Mouse (Mus musculus) heart, embryonic 15.5 days (tissue): ENCODE measurements around the gene Rbfox1. TPM values are rescaled to one million over a fixed set of nuclear protein-coding genes. Genes with fewer than 3 reads are reported as not detected.

Source experiments
- ATAC-seq: fragments of 200-750 bp; cut with Nextera tagmentation; replicated peaks from 2 replicates; pipeline ENCODE4 v1.8.0; 2017; ENCODE audit warnings: low read depth, moderate TSS enrichment; ENCODE audit not compliant: insufficient number of reproducible peaks, insufficient read depth, low FRiP score
- H3K27ac ChIP-seq: fragments of 300-500 bp; sonication (generic); 2 replicates; pipeline ENCODE4 v1.5.1; 2015; ENCODE audit warnings: mild to moderate bottlenecking, inconsistent platforms
- H3K27me3 ChIP-seq: fragments of 300-500 bp; sonication (generic); 2 replicates; pipeline ENCODE4 v1.6.1; 2015; ENCODE audit warnings: inconsistent platforms
- H3K36me3 ChIP-seq: fragments of 300-500 bp; sonication (generic); 2 replicates; pipeline ENCODE4 v1.6.1; 2015; ENCODE audit warnings: mild to moderate bottlenecking, inconsistent platforms
- H3K4me1 ChIP-seq: fragments of 300-500 bp; sonication (generic); replicated peaks from 2 replicates; pipeline ENCODE4 v1.6.1; 2015; ENCODE audit warnings: inconsistent platforms
- H3K4me2 ChIP-seq: fragments of 300-500 bp; sonication (generic); 2 replicates; pipeline ENCODE4 v1.6.1; 2015; ENCODE audit warnings: inconsistent platforms, mild to moderate bottlenecking, moderate library complexity
- H3K4me3 ChIP-seq: fragments of 300-500 bp; sonication (generic); 2 replicates; pipeline ENCODE4 v1.5.1; 2015; ENCODE audit warnings: mild to moderate bottlenecking, inconsistent platforms
- H3K9ac ChIP-seq: fragments of 300-500 bp; sonication (generic); 2 replicates; pipeline ENCODE4 v1.6.1; 2015; ENCODE audit warnings: mild to moderate bottlenecking, inconsistent platforms
- H3K9me3 ChIP-seq: fragments of 300-500 bp; sonication (generic); replicated peaks from 2 replicates; pipeline ENCODE4 v1.6.1; 2016; ENCODE audit warnings: inconsistent platforms
- WGBS: fragments of 180-500 bp; shearing (Covaris S2); methylation state at CpG from one replicate; pipeline ENCODE4 v1.1.7; 2015; ENCODE audit warnings: mixed read lengths; 5-methylcytosine and 5-hydroxymethylcytosine counted together
- polyA plus RNA-seq: library from polyadenylated mRNA; unstranded; fragments of >200 nt; fragmentation: Nextera tagmentation; extraction: Ambion mirVana; gene quantifications from 2 replicates; pipeline ENCODE4 v1.2.1, GENCODE M21; 2015

The Rbfox1 gene
- polyA plus RNA-seq, 1 experiment from 2014 or later = 4.9 TPM

GRCm38 (mm10) chr16:7051991-7052390, 1166.8 kb downstream of the Rbfox1 start:
- no peak overlapping the region for H3K4me2 ChIP-seq
- H3K4me3 ChIP-seq = no peak overlapping the region
- ATAC-seq = no peak
- 0 out of 2 replicates have a peak, but pooled peaks cover 3% of the 10 kb centered on the region for H3K27me3 ChIP-seq
- H3K4me1 ChIP-seq = peaks cover 6% of the 10 kb centered on the region
- H3K27ac ChIP-seq = no peak overlapping the region
- no peaks in the 10 kb centered on the region for H3K9me3 ChIP-seq
- no peaks in the 10 kb centered on the region for H3K36me3 ChIP-seq
- no peak overlapping the region for H3K9ac ChIP-seq
- WGBS = 68% methylated on average over 9 of the region's 9 CpGs

DNA sequence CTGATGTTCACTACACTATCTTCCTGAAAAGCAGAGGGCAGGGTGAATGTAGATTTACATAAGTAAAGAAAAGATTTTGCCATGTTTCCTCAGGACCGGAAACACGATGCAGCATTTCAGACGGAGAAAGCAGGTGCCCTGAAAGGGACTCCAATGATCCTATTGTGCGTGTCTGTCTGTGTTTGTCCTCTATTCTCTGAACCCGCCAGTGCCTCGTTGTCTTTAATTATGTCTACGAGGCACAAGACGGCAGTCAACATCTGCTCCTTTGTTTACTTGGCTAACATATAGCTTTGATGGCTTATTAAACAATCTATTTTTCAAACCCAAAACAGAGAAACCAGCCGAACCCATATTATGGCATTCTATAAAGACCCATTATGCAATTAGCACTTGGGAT, 1167.3 kb downstream of the Rbfox1 start:
- Histone ChIP-seq H3K4me1 (peaks cover 6% of the 10 kb centered on the region), H3K36me3 (no peaks in the 10 kb centered on the region), H3K4me2 (no peak overlapping the region), H3K4me3 (no peak overlapping the region), H3K27ac (no peak overlapping the region), H3K9ac (no peak overlapping the region), H3K9me3 (no peaks in the 10 kb centered on the region), H3K27me3 (0 out of 2 replicates have a peak, but pooled peaks cover 3% of the 10 kb centered on the region)
- WGBS = 70% methylated on average over 9 of the region's 9 CpGs
- no peak for ATAC-seq

- H3K4me3 ChIP-seq = no peak overlapping the region
- H3K27me3 ChIP-seq = no peaks in the 10 kb centered on the region
- no peaks in the 10 kb centered on the region for H3K9me3 ChIP-seq
- no peak overlapping the region for H3K4me2 ChIP-seq
- no peak overlapping the region for H3K27ac ChIP-seq
- H3K36me3 ChIP-seq = no peaks in the 10 kb centered on the region
- peaks cover 2% of the 10 kb centered on the region; the same call in 1 of the 2 replicates for H3K4me1 ChIP-seq
- 47% methylated on average over 3 of the region's 3 CpGs for WGBS
- H3K9ac ChIP-seq = no peak overlapping the region
- ATAC-seq = no peak
These were observed 1172.6 kb downstream of the Rbfox1 start for GRCm38 (mm10) chr16:7057789-7058188.

GRCm38 (mm10) chr16:7058556-7058955, 1173.4 kb downstream of the Rbfox1 start:
- H3K4me3 ChIP-seq = no peak overlapping the region
- ATAC-seq = no peak
- no peaks in the 10 kb centered on the region for H3K9me3 ChIP-seq
- no peak overlapping the region for H3K4me2 ChIP-seq
- no peaks in the 10 kb centered on the region for H3K36me3 ChIP-seq
- 65% methylated on average over 1 of the region's 1 CpGs for WGBS
- H3K4me1 ChIP-seq = peaks cover 2% of the 10 kb centered on the region; the same call in 1 of the 2 replicates
- H3K9ac ChIP-seq = no peak overlapping the region
- no peak overlapping the region for H3K27ac ChIP-seq
- H3K27me3 ChIP-seq = no peaks in the 10 kb centered on the region

DNA sequence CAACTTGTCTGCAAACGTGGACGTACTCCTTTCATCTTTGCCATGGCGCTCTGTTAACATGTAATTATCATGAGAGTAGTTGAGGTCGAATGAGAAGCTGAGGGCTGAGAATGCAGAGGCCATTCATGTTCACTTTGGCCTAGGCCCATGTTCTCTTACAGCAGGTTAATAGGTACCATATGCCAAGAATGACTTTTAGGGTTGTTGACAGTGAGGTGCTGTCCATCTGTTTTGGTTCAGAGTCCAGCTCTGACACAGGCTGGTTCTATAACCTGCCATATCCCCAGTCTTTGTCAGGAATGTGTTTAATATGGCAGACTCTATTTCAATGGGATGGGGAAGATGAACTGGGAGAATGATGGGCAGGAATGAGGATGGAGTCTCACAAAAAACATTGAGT, 1174.4 kb downstream of the Rbfox1 start:
- Histone ChIP-seq H3K27ac (no peak overlapping the region), H3K36me3 (no peaks in the 10 kb centered on the region), H3K4me1 (peaks cover 2% of the 10 kb centered on the region; the same call in 1 of the 2 replicates), H3K9ac (no peak overlapping the region), H3K4me2 (no peak overlapping the region), H3K27me3 (no peaks in the 10 kb centered on the region), H3K9me3 (no peaks in the 10 kb centered on the region), H3K4me3 (no peak overlapping the region)
- no peak for ATAC-seq
- WGBS = 80% methylated on average over 4 of the region's 4 CpGs

- Histone ChIP-seq H3K36me3 (no peaks in the 10 kb centered on the region), H3K9me3 (no peaks in the 10 kb centered on the region), H3K4me1 (peaks cover 2% of the 10 kb centered on the region; the same call in 1 of the 2 replicates), H3K4me3 (no peak overlapping the region), H3K27ac (no peak overlapping the region), H3K27me3 (no peaks in the 10 kb centered on the region), H3K9ac (no peak overlapping the region), H3K4me2 (no peak overlapping the region)
- ATAC-seq = no peak
- WGBS = 85% methylated on average over 3 of the region's 3 CpGs
These were observed 1175.7 kb downstream of the Rbfox1 start for GRCm38 (mm10) chr16:7060864-7061263.

GRCm38 (mm10) chr16:7062512-7062911, 1177.4 kb downstream of the Rbfox1 start:
- Histone ChIP-seq H3K4me1 (peaks cover 2% of the 10 kb centered on the region; the same call in 1 of the 2 replicates), H3K9ac (no peak overlapping the region), H3K9me3 (no peaks in the 10 kb centered on the region), H3K27me3 (no peaks in the 10 kb centered on the region), H3K36me3 (no peaks in the 10 kb centered on the region), H3K27ac (no peak overlapping the region), H3K4me2 (no peak overlapping the region), H3K4me3 (no peak overlapping the region)
- 60% methylated on average over 6 of the region's 6 CpGs for WGBS
- ATAC-seq = no peak

DNA sequence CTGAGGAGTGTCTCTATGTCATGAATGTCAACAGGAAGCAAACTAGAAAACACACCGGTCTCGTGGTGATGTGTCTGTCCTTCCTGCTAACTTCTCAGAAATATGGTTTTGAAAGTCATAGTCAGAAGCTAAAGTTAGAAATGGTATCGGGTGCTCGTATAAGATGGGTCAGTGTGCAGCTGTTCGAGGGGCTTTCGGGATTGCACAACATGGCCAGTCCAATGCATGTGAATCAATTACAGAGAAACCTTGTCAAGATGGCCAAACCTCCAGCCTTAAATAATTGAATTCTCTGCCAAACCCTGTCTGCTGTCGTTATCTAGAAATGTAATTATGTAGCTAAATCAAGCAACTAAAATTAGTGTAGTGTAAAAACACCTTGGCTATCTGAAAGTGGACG, 1182.0 kb downstream of the Rbfox1 start:
- Histone ChIP-seq H3K27ac (no peak overlapping the region), H3K4me2 (no peak overlapping the region), H3K9me3 (no peaks in the 10 kb centered on the region), H3K36me3 (no peaks in the 10 kb centered on the region), H3K4me1 (peaks cover 7% of the 10 kb centered on the region), H3K9ac (no peak overlapping the region), H3K4me3 (no peak overlapping the region), H3K27me3 (no peaks in the 10 kb centered on the region)
- no peak for ATAC-seq
- 77% methylated on average over 8 of the region's 8 CpGs for WGBS

DNA sequence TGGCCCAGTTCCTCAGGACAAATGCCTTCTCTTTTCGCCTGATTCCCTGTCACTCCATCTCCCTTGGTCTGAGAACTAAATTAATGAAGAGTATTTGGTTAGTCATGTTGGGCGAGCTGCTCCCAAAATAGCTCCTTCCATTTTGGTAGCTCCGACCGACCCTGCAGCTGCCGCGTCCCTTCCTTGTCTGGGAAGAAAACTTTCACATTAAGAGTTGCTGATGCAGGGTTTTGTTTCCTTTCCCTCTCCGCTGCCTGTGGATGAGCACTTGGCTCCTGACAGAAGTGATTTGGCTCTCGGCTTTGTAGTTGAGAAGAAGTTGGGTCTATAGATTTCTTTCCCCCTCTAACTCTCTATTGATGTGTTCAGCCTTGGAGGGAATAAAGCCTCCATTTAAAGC, 1184.4 kb downstream of the Rbfox1 start:
- Histone ChIP-seq H3K36me3 (no peaks in the 10 kb centered on the region), H3K9ac (no peak overlapping the region), H3K4me1 (peaks cover 7% of the 10 kb centered on the region), H3K27me3 (no peaks in the 10 kb centered on the region), H3K27ac (peak overlapping the region; percentile 62), H3K4me2 (peak overlapping the region; percentile 57), H3K4me3 (peak overlapping the region; percentile 37), H3K9me3 (no peaks in the 10 kb centered on the region)
- 27% methylated on average over 8 of the region's 8 CpGs for WGBS
- no peak for ATAC-seq

GRCm38 (mm10) chr16:7074786-7075185, 1189.6 kb downstream of the Rbfox1 start:
- Histone ChIP-seq H3K27me3 (no peaks in the 10 kb centered on the region), H3K9me3 (no peaks in the 10 kb centered on the region), H3K27ac (no peak overlapping the region), H3K36me3 (no peaks in the 10 kb centered on the region), H3K4me1 (peaks cover under 1% of the 10 kb centered on the region; the same call in 1 of the 2 replicates), H3K4me2 (no peak overlapping the region), H3K9ac (no peak overlapping the region), H3K4me3 (no peak overlapping the region)
- 84% methylated on average over 4 of the region's 4 CpGs for WGBS
- ATAC-seq = no peak

GRCm38 (mm10) chr16:7075749-7076148, 1190.6 kb downstream of the Rbfox1 start:
- 78% methylated on average over 6 of the region's 6 CpGs for WGBS
- H3K27me3 ChIP-seq = no peaks in the 10 kb centered on the region
- H3K9me3 ChIP-seq = no peaks in the 10 kb centered on the region
- H3K9ac ChIP-seq = no peak overlapping the region
- no peak overlapping the region for H3K4me3 ChIP-seq
- H3K27ac ChIP-seq = no peak overlapping the region
- H3K4me2 ChIP-seq = no peak overlapping the region
- H3K36me3 ChIP-seq = no peaks in the 10 kb centered on the region
- no peak for ATAC-seq
- no peaks in the 10 kb centered on the region for H3K4me1 ChIP-seq

DNA sequence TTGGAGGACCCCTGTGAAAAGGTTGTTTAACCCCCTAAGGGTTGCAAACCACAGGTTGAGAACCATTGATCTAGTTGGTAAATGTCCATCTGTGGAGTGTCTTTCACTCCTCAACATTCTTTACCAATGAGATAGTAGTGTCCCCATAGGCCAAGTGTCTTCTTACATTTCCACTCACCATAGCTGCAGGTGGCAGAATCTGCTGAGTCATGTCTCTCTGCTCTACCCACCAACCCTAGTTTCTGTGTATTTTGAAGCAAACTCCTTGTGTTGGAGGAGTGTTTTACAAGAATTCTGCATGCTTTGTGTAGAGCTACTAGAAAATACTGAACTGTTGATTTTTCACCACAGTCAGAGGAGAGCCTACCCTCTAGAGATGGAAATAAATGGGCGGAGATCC, 1191.2 kb downstream of the Rbfox1 start:
- Histone ChIP-seq H3K27me3 (no peaks in the 10 kb centered on the region), H3K36me3 (no peaks in the 10 kb centered on the region), H3K4me1 (no peaks in the 10 kb centered on the region), H3K4me3 (no peak overlapping the region), H3K9ac (no peak overlapping the region), H3K27ac (no peak overlapping the region), H3K9me3 (no peaks in the 10 kb centered on the region), H3K4me2 (no peak overlapping the region)
- ATAC-seq = no peak
- WGBS = 92% methylated on average over 1 of the region's 1 CpGs
